Mouse (Mus musculus): ENCODE data around the gene Brd3.
A peak's percentile ranks its signal among the peaks of the same experiment; 100 is the strongest.
"Not testable (repeated sequence)": the region's sequence is repeated elsewhere in the genome, so short reads cannot be mapped to it uniquely, and the experiment has no call there.

Brd3 gene

GRCm38 (mm10) chr2:27507562-27507961 is at the start of gene Brd3:
TSS of gene Brd3 (minus strand) at chr2:27507662.
- no peak for DNase-seq

GRCm38 (mm10) chr2:27556921-27557320 is 49.5 kb upstream of the Brd3 start:
- no peak for DNase-seq

GRCm38 (mm10) chr2:27554308-27554707 is 46.8 kb upstream of the Brd3 start:
- peak; percentile 42 to 53 for DNase-seq

- peak; percentile 62 to 84 for DNase-seq
Measured at GRCm38 (mm10) chr2:27552620-27553287, 45.3 kb upstream of the Brd3 start.

GRCm38 (mm10) chr2:27548664-27549369 is 41.4 kb upstream of the Brd3 start:
- DNase-seq = peak; percentile 67 to 74

- DNase-seq = no peak
Measured at GRCm38 (mm10) chr2:27547986-27548385, 40.5 kb upstream of the Brd3 start.

- no peak for DNase-seq
Measured at GRCm38 (mm10) chr2:27547326-27547725, 39.9 kb upstream of the Brd3 start.

- not testable (repeated sequence) for DNase-seq
Measured at GRCm38 (mm10) chr2:27546041-27546440, 38.6 kb upstream of the Brd3 start.

- not testable (repeated sequence) for DNase-seq
Measured at GRCm38 (mm10) chr2:27545517-27545916, 38.1 kb upstream of the Brd3 start.

- DNase-seq = no peak
Measured at GRCm38 (mm10) chr2:27544613-27545012, 37.2 kb upstream of the Brd3 start.

- DNase-seq = no peak
Measured at GRCm38 (mm10) chr2:27541225-27541624, 33.8 kb upstream of the Brd3 start.

- DNase-seq = no peak
Measured at GRCm38 (mm10) chr2:27540515-27540836, 33.0 kb upstream of the Brd3 start.

GRCm38 (mm10) chr2:27539772-27540514 is 32.5 kb upstream of the Brd3 start:
- peak; percentile 99 to 100 for DNase-seq

GRCm38 (mm10) chr2:27539336-27539735 is 31.9 kb upstream of the Brd3 start:
- DNase-seq = no peak

- DNase-seq = not testable (repeated sequence)
Measured at GRCm38 (mm10) chr2:27538455-27539330, 31.2 kb upstream of the Brd3 start.

- no peak for DNase-seq
Measured at GRCm38 (mm10) chr2:27518283-27518682, 10.8 kb upstream of the Brd3 start.

- DNase-seq = no peak
Measured at GRCm38 (mm10) chr2:27516289-27516688, 8.8 kb upstream of the Brd3 start.

GRCm38 (mm10) chr2:27515341-27516166 is 8.1 kb upstream of the Brd3 start:
- DNase-seq = peak; percentile 47 to 49

GRCm38 (mm10) chr2:27514639-27515328 is 7.3 kb upstream of the Brd3 start, which contains the start of gene Wdr5:
TSS of gene Wdr5 (plus strand) at chr2:27515157.
- DNase-seq = peak; percentile 93 to 96

GRCm38 (mm10) chr2:27513861-27514260 is 6.4 kb upstream of the Brd3 start:
- no peak for DNase-seq

- DNase-seq = no peak
Measured at GRCm38 (mm10) chr2:27512909-27513308, 5.4 kb upstream of the Brd3 start.

All from kidney, adult 8-10 months (tissue).